Mouse (Mus musculus): ENCODE data around the gene Sh3gl1.
"Not testable (repeated sequence)": the region's sequence is repeated elsewhere in the genome, so short reads cannot be mapped to it uniquely, and the experiment has no call there.

Sh3gl1 gene

GRCm38 (mm10) chr17:56036176-56036900 lies at the start of gene Sh3gl1:
TSS of gene Sh3gl1 (minus strand) at chr17:56036635.
- peak; percentile 99 for DNase-seq (ENCODE audit: low spot score)

GRCm38 (mm10) chr17:56080781-56081585 lies 44.5 kb upstream of the Sh3gl1 start:
- no peak for DNase-seq (ENCODE audit: low spot score)

- DNase-seq (ENCODE audit: low spot score), result no peak
These were observed 43.5 kb upstream of the Sh3gl1 start for GRCm38 (mm10) chr17:56079921-56080320.

GRCm38 (mm10) chr17:56078880-56079795 lies 42.7 kb upstream of the Sh3gl1 start, which contains the start of gene Hdgfl2:
TSS of gene Hdgfl2 (plus strand) at chr17:56079634.
- peak; percentile 99 for DNase-seq (ENCODE audit: low spot score)

GRCm38 (mm10) chr17:56078361-56078760 lies 41.9 kb upstream of the Sh3gl1 start:
- not testable (repeated sequence) for DNase-seq (ENCODE audit: low spot score)

GRCm38 (mm10) chr17:56077523-56077922 lies 41.1 kb upstream of the Sh3gl1 start:
- DNase-seq (ENCODE audit: low spot score), result no peak

- peak; percentile 91 for DNase-seq (ENCODE audit: low spot score)
These were observed 38.4 kb upstream of the Sh3gl1 start, which contains the start of gene Ubxn6 for GRCm38 (mm10) chr17:56074827-56075208. TSS of gene Ubxn6 (minus strand) at chr17:56075028.

GRCm38 (mm10) chr17:56074097-56074826 lies 37.8 kb upstream of the Sh3gl1 start:
- no peak for DNase-seq (ENCODE audit: low spot score)

- no peak for DNase-seq (ENCODE audit: low spot score)
These were observed 35.8 kb upstream of the Sh3gl1 start for GRCm38 (mm10) chr17:56072243-56072642.

- no peak for DNase-seq (ENCODE audit: low spot score)
These were observed 34.7 kb upstream of the Sh3gl1 start for GRCm38 (mm10) chr17:56071126-56071525.

- no peak for DNase-seq (ENCODE audit: low spot score)
These were observed 32.6 kb upstream of the Sh3gl1 start for GRCm38 (mm10) chr17:56069066-56069465.

- DNase-seq (ENCODE audit: low spot score), result no peak
These were observed 30.0 kb upstream of the Sh3gl1 start for GRCm38 (mm10) chr17:56066451-56066850.

GRCm38 (mm10) chr17:56065715-56066114 lies 29.3 kb upstream of the Sh3gl1 start:
- DNase-seq (ENCODE audit: low spot score), result not testable (repeated sequence)

GRCm38 (mm10) chr17:56062081-56062480 lies 25.6 kb upstream of the Sh3gl1 start:
- no peak for DNase-seq (ENCODE audit: low spot score)

- DNase-seq (ENCODE audit: low spot score), result no peak
These were observed 21.1 kb upstream of the Sh3gl1 start for GRCm38 (mm10) chr17:56057381-56058120.

- DNase-seq (ENCODE audit: low spot score), result no peak
These were observed 19.7 kb upstream of the Sh3gl1 start for GRCm38 (mm10) chr17:56055945-56056678.

- no peak for DNase-seq (ENCODE audit: low spot score)
These were observed 18.5 kb upstream of the Sh3gl1 start for GRCm38 (mm10) chr17:56054938-56055337.

GRCm38 (mm10) chr17:56051369-56051768 lies 14.9 kb upstream of the Sh3gl1 start:
- DNase-seq (ENCODE audit: low spot score), result no peak

- no peak for DNase-seq (ENCODE audit: low spot score)
These were observed 4.4 kb upstream of the Sh3gl1 start for GRCm38 (mm10) chr17:56040857-56041163.
